In genomic region chr5:43845646-43846045, GRCm38 (mm10) we compare ENCODE assay signal across 11 mouse cellular contexts. TPM values are rescaled to one million over a fixed set of nuclear protein-coding genes. Genes with fewer than 3 reads are reported as not detected.
"Had no signal": no experiment of that assay in that cellular context is flagged by ENCODE, and none has a peak within 500 bp of the region (broad histone marks: within the 10 kb centered on the region; RNA-seq: fewer than 3 reads in every experiment).

No protein-coding gene starts in this region.

- DNase-seq: kidney, adult 8-10 months; kidney, postnatal 25 days; layer of hippocampus, adult 9-11 months; left cerebral cortex, postnatal 4 days; lung, adult 18-20 months; right cerebral cortex, postnatal 4 days had no signal

- H3K27me3 ChIP-seq: limb, embryonic 13.5 days; midbrain, embryonic 13.5 days had no signal

- H3K4me3 ChIP-seq: limb, embryonic 13.5 days; midbrain, embryonic 13.5 days had no signal

- H3K9ac ChIP-seq: limb, embryonic 13.5 days; liver, embryonic 14.5 days; midbrain, embryonic 13.5 days had no signal

- H3K4me2 ChIP-seq: limb, embryonic 13.5 days; midbrain, embryonic 13.5 days had no signal

- H3K36me3 ChIP-seq: limb, embryonic 13.5 days; midbrain, embryonic 13.5 days had no signal

- H3K27ac ChIP-seq: limb, embryonic 13.5 days; liver, embryonic 14.5 days; midbrain, embryonic 13.5 days; stomach, postnatal 0 days had no signal

RNA-seq across cellular contexts. Expression of gene Bst1, which starts 27.0 kb away (rescaled TPM):
- total RNA-seq: left cerebral cortex, postnatal 4 days had no signal
- polyA plus RNA-seq: midbrain, embryonic 13.5 days; neural tube, embryonic 14.5 days had no signal
